In the genomic region with DNA sequence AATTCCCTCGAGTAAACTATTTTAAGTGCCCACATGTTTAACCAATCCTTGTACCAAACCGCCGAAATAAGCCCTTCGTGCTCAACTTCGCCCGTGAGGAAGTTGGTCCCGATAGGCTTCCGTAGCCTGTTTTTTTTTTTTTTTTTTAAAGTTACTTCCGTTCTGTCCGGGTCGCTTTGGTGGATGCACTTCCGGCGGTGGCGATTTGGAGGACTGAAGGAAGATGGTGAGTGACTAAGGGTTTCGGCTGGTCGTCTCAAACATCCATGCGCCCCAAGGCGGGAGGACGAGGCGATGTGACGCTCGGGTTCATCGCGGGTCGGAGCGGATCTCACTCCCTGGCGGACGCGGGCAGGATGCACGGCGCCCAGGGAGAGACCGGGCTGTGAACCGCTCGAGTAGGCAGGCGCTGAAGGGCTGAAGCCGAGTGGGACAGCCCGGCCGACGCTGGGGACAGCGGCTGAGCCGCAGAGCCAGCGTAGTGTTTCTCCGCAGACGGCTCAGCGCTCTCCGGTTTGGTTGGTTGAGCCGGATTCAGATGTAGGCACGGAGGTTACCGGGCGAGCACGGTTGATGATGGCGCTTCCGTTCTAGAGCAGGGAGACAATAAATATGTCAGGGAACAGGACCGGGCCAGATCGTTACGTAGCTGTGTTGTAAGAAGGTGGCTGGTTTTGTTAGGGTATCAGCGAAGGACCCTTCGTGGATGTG, we compare ENCODE assay signal across 7 mouse cellular contexts. TPM values are rescaled to one million over a fixed set of nuclear protein-coding genes. Genes with fewer than 3 reads are reported as not detected.
DNase-seq lines count a peak whose midpoint lies in the region; ATAC-seq lines count a peak whose summit lies in the region.

A gene (plus strand): TSS at position 169 of the 711 bp plus-strand sequence.

- peak within 1 kb of the TSS; percentile 84 for H3K4me3 ChIP-seq in intestine, embryonic 15.5 days (replicated peaks)
- peak within 1 kb of the TSS; percentile 77 for H3K4me3 ChIP-seq in midbrain, embryonic 11.5 days (ENCODE audit: low read depth, low read length)

- ATAC-seq in intestine, embryonic 15.5 days: peak; percentile 86
- peak; percentile 85 for ATAC-seq in midbrain, embryonic 11.5 days (ENCODE audit: low FRiP score)

- H3K4me2 ChIP-seq in intestine, embryonic 15.5 days (replicated peaks): peak within 1 kb of the TSS; percentile 81
- H3K4me2 ChIP-seq in midbrain, embryonic 11.5 days: peak within 1 kb of the TSS; percentile 58

- peak within 1 kb of the TSS; percentile 85 for H3K27ac ChIP-seq in intestine, embryonic 15.5 days
- H3K27ac ChIP-seq in midbrain, embryonic 11.5 days (ENCODE audit: low read depth, low read length): peak within 1 kb of the TSS; percentile 76

- under 1% methylated on average over 58 of the region's 58 CpGs for WGBS in intestine, embryonic 15.5 days
- WGBS in midbrain, embryonic 11.5 days: under 1% methylated on average over 58 of the region's 58 CpGs

- H3K36me3 ChIP-seq in intestine, embryonic 15.5 days: 0 out of 2 replicates have a peak, but pooled peaks cover 3% of the 10 kb centered on the region
- peaks cover 9% of the 10 kb centered on the region for H3K36me3 ChIP-seq in midbrain, embryonic 11.5 days (ENCODE audit: control insufficient read depth, insufficient read depth, low read length)

- DNase-seq in adrenal gland, adult 8-10 months: peak; percentile 71
- DNase-seq in embryo, embryonic 11.5 days (ENCODE audit: low read depth, low spot score): peak; percentile 83
- DNase-seq in gastrocnemius, postnatal 36 days: peak; percentile 66 to 70
- DNase-seq in left cerebral cortex, postnatal 36 days (ENCODE audit: low spot score in 2 of 2): peak; percentile 83 to 84
- peak; percentile 99 for DNase-seq in midbrain, embryonic 11.5 days (ENCODE audit: low spot score, missing footprints)
- peak; percentile 91 for DNase-seq in skeletal muscle tissue, adult 2 months (ENCODE audit: low read depth, low spot score)

- no peaks in the 10 kb centered on the region for H3K27me3 ChIP-seq in intestine, embryonic 15.5 days (replicated peaks)
- H3K27me3 ChIP-seq in midbrain, embryonic 11.5 days (ENCODE audit: control insufficient read depth, insufficient read depth, low read length): no peaks in the 10 kb centered on the region

- peak within 1 kb of the TSS; percentile 77 for H3K9ac ChIP-seq in intestine, embryonic 15.5 days
- peak within 1 kb of the TSS; percentile 92 for H3K9ac ChIP-seq in midbrain, embryonic 11.5 days (ENCODE audit: low read length)

- intact Hi-C loops in gastrocnemius, postnatal 36 days (cut with DNase I): loop anchor here (5.0 kb wide), 2 partner anchors 143 to 213 kb away; no protein-coding TSS in a partner anchor
- intact Hi-C loops in left cerebral cortex, postnatal 36 days (cut with DNase I): loop anchor here (5.0 kb wide), 1 partner anchor 1028 kb away; no protein-coding TSS in a partner anchor

- peaks cover 12% of the 10 kb centered on the region for H3K4me1 ChIP-seq in intestine, embryonic 15.5 days (replicated peaks)
- H3K4me1 ChIP-seq in midbrain, embryonic 11.5 days (ENCODE audit: control insufficient read depth, insufficient read depth, low read length): peaks cover 10% of the 10 kb centered on the region

- no peaks in the 10 kb centered on the region for H3K9me3 ChIP-seq in intestine, embryonic 15.5 days
- H3K9me3 ChIP-seq in midbrain, embryonic 11.5 days (ENCODE audit: control insufficient read depth, low read length): no peaks in the 10 kb centered on the region

RNA-seq across cellular contexts. Expression of the gene that starts here (rescaled TPM):
- 100 to 1,000 TPM; 185 to 258 (median 197) TPM for total RNA-seq in adrenal gland, adult 8-10 months (2022)
- total RNA-seq in gastrocnemius, postnatal 36 days (2021): 100 to 1,000 TPM; 133 to 134 TPM
- polyA plus RNA-seq in intestine, embryonic 15.5 days (2015; fragmentation: Nextera tagmentation; extraction: Ambion mirVana): 228 and 235 TPM in 2 replicates
- 100 to 1,000 TPM; 188 to 203 TPM for total RNA-seq in left cerebral cortex, postnatal 36 days (2021)
- polyA plus RNA-seq in midbrain, embryonic 11.5 days (2014; fragmentation: Nextera tagmentation; extraction: Ambion mirVana): 448 and 451 TPM in 2 replicates

Comparison
In these comparisons a context has a peak if more than half of its experiments do, and no peak if none do; other contexts are left out.
1. Peak in every context shown above with its lines: DNase-seq, ATAC-seq, H3K4me3 ChIP-seq and H3K27ac ChIP-seq.